Mouse (Mus musculus) myocyte (in vitro differentiated cells): ENCODE measurements around the gene Iqgap2. TPM values are rescaled to one million over a fixed set of nuclear protein-coding genes. Genes with fewer than 3 reads are reported as not detected.

Experiments
- H3K27me3 ChIP-seq: one replicate; pipeline ENCODE4 v1.6.1; 2011; ENCODE audit not compliant: control insufficient read depth, insufficient read depth, insufficient read length
- H3K36me3 ChIP-seq: one replicate; pipeline ENCODE4 v1.6.1; 2011; ENCODE audit not compliant: control insufficient read depth, insufficient read depth
- H3K4me2 ChIP-seq: one replicate; pipeline ENCODE4 v1.6.1; 2011; ENCODE audit warnings: low read depth, control low read depth
- H3K4me3 ChIP-seq: one replicate; pipeline ENCODE4 v1.5.1; 2011; ENCODE audit warnings: mild to moderate bottlenecking, control low read depth, moderate library complexity
- H3K79me2 ChIP-seq: one replicate; pipeline ENCODE4 v1.6.1; 2011; ENCODE audit not compliant: control insufficient read depth, insufficient read depth
- H3ac ChIP-seq: one replicate; pipeline ENCODE4 v1.6.1; 2011; ENCODE audit not compliant: control insufficient read depth, insufficient read length
- CEBPB ChIP-seq: IDR thresholded peaks from 2 replicates; pipeline ENCODE4 v1.6.1; 2011; ENCODE audit warnings: mild to moderate bottlenecking, moderate library complexity; ENCODE audit not compliant: poor library complexity, insufficient read depth, severe bottlenecking
- E2F4 ChIP-seq: IDR thresholded peaks from one replicate; pipeline ENCODE4 v1.6.1; 2011; ENCODE audit warnings: mild to moderate bottlenecking, control low read depth, moderate library complexity; ENCODE audit not compliant: insufficient read depth
- MAX ChIP-seq: IDR thresholded peaks from one replicate; pipeline ENCODE4 v1.6.1; 2011; ENCODE audit warnings: low read depth, mild to moderate bottlenecking, control low read depth
- MYOD1 ChIP-seq, 3 experiments: IDR thresholded peaks; one replicate each; pipeline ENCODE4 v1.6.1; 2011; ENCODE audit warnings: control low read depth in 2 of 3, low read depth in 2 of 3, mild to moderate bottlenecking in 2 of 3, moderate library complexity in 1 of 3; ENCODE audit not compliant: insufficient read length in 2 of 3, control insufficient read depth in 1 of 3
- MYOG ChIP-seq, 3 experiments: IDR thresholded peaks; one replicate each; pipeline ENCODE4 v1.6.1; 2011; ENCODE audit warnings: control low read depth in 2 of 3, low read depth in 2 of 3, mild to moderate bottlenecking in 2 of 3; ENCODE audit not compliant: insufficient read length in 2 of 3, control insufficient read depth in 1 of 3, insufficient read depth in 1 of 3
- POLR2A ChIP-seq: IDR thresholded peaks from one replicate; pipeline ENCODE4 v1.6.1; 2011; ENCODE audit warnings: low read depth, mild to moderate bottlenecking, control low read depth, moderate library complexity; ENCODE audit not compliant: insufficient read length
- POLR2AphosphoS2 ChIP-seq: IDR thresholded peaks from one replicate; pipeline ENCODE4 v1.6.1; 2011; ENCODE audit warnings: low read depth, control low read depth; ENCODE audit not compliant: insufficient read length
- REST ChIP-seq: IDR thresholded peaks from one replicate; pipeline ENCODE4 v1.6.1; 2011; ENCODE audit warnings: mild to moderate bottlenecking, control low read depth, moderate library complexity; ENCODE audit not compliant: insufficient read depth, insufficient read length
- SRF ChIP-seq: IDR thresholded peaks from one replicate; pipeline ENCODE4 v1.6.1; 2011; ENCODE audit warnings: low read depth; ENCODE audit not compliant: control insufficient read depth, insufficient read length
- TCF12 ChIP-seq: IDR thresholded peaks from one replicate; pipeline ENCODE4 v1.6.1; 2011; ENCODE audit warnings: mild to moderate bottlenecking, control low read depth; ENCODE audit not compliant: poor library complexity, insufficient read depth, severe bottlenecking
- TCF3 ChIP-seq: IDR thresholded peaks from one replicate; pipeline ENCODE4 v1.6.1; 2011; ENCODE audit warnings: low read depth, control low read depth; ENCODE audit not compliant: insufficient read length
- USF1 ChIP-seq: IDR thresholded peaks from one replicate; pipeline ENCODE4 v1.6.1; 2011; ENCODE audit warnings: low read depth, mild to moderate bottlenecking, control low read depth, moderate library complexity
- polyA plus RNA-seq: library from polyadenylated mRNA; unstranded; fragments of >200 nt; fragmentation: generic; extraction: Trizol; gene quantifications from one replicate; pipeline ENCODE4 v1.2.1, GENCODE M21; 2012; ENCODE audit warnings: missing spikeins

The Iqgap2 gene
- polyA plus RNA-seq, 1 experiment = 0.02 TPM

DNA sequence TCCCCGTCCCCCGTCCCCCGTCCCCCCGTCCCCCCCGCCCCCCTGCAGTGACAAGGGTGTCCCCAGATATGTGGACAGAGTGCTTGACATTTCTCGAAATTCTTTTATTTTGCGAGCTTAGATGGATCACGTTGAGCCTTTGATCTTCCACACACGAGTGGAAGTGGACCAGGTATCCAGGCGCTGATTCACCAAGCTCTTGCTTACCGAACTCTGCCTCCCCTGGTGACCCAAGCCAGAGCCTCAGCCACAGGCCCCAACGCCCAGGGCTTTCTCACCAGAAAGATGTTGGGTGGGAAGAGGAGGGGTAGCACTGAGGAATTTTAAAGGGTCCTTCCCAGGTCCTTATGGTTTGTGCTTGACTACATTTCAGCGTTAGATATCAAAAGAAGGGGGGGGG is 272.9 kb downstream of the Iqgap2 start:
- Histone ChIP-seq H3K4me3 (peak overlapping the region; percentile 77), H3K4me2 (peak overlapping the region; percentile 38), H3ac (no peak overlapping the region), H3K27me3 (no peaks in the 10 kb centered on the region), H3K79me2 (peaks cover 41% of the 10 kb centered on the region), H3K36me3 (no peaks in the 10 kb centered on the region)
- no peak for TF ChIP-seq MYOG (IDR thresholded peaks at IDR 0.05; ENCODE audit: control insufficient read depth in 1 of 3, insufficient read depth in 1 of 3, insufficient read length in 2 of 3, low read depth in 2 of 3)
- no peak for TF ChIP-seq E2F4
- no peak for TF ChIP-seq TCF3
- no peak for TF ChIP-seq POLR2AphosphoS2
- no peak for TF ChIP-seq USF1

DNA sequence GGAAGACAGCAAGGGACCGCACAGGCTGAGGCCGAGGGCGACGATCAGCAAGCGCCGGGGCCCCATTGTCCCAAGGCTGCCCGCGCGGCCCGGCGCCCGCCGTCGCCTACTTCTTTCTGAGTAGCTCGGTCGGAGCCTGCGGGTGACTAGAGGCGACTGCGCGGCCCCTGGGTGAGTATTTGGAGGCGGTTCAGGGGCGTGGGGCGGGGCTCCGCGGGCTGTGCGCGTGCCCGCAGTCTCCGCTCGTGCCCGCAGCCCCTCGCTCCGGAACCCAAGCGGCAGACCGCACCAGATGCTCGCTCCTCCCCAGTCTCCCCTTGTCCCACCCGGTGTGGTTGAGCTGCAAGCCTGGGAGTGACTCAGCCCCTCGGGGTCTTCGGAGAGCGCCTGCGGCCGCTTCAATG is 273.4 kb downstream of the Iqgap2 start, which contains the start of gene F2r:
F2r (minus strand) TSS at position 179 of the 404 bp plus-strand sequence.
- Histone ChIP-seq H3K79me2 (peaks cover 46% of the 10 kb centered on the region), H3ac (peak within 1 kb of the TSS; percentile 18), H3K4me3 (peak within 1 kb of the TSS; percentile 77), H3K36me3 (no peaks in the 10 kb centered on the region), H3K4me2 (peak within 1 kb of the TSS; percentile 86), H3K27me3 (no peaks in the 10 kb centered on the region)
- TF ChIP-seq POLR2AphosphoS2 (peak; percentile 84), POLR2A (peak; percentile 85), TCF12 (no peak), MYOG (IDR thresholded peaks at IDR 0.05; ENCODE audit: control insufficient read depth in 1 of 3, insufficient read depth in 1 of 3, insufficient read length in 2 of 3, low read depth in 2 of 3) (peak in 1 of 3 experiments; percentile 69), MYOD1 (IDR thresholded peaks at IDR 0.05; ENCODE audit: control insufficient read depth in 1 of 3, insufficient read length in 2 of 3, low read depth in 2 of 3) (peak in 1 of 3 experiments; percentile 43), USF1 (no peak)

DNA sequence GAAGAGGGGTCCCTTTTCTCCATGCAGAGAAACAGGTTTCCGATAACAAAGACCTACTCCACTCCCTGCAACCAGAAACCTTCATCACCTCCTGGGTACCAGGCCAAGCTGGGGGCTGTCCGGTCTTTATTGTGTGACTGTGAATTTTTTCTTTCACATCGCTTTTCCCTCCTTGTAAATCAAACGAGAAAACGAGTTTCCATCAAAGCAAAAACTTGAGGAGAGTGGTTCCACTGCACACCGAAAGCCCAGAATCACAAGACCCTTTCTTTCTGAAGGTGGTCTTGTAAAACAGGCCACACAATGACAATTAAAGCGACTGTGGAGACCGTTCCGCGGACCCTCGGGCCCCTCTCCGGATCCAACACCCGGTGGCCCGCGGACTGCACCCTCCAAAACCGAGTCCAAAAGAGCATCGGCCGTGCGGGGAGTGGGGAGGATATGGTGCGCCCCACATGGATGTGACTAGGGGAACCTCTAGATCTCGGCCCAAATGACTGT is 274.0 kb downstream of the Iqgap2 start:
- H3ac ChIP-seq = peak overlapping the region; percentile 18
- peak overlapping the region; percentile 86 for H3K4me2 ChIP-seq
- peak overlapping the region; percentile 77 for H3K4me3 ChIP-seq
- H3K79me2 ChIP-seq = peaks cover 52% of the 10 kb centered on the region
- no peak for TF ChIP-seq E2F4
- no peak for TF ChIP-seq SRF
- no peak for TF ChIP-seq CEBPB
- TF ChIP-seq MAX = no peak
- no peak for TF ChIP-seq REST
- no peak for TF ChIP-seq MYOG (IDR thresholded peaks at IDR 0.05; ENCODE audit: control insufficient read depth in 1 of 3, insufficient read depth in 1 of 3, insufficient read length in 2 of 3, low read depth in 2 of 3)
- no peak for TF ChIP-seq POLR2AphosphoS2
- no peak for TF ChIP-seq TCF3
- TF ChIP-seq MYOD1 (IDR thresholded peaks at IDR 0.05; ENCODE audit: control insufficient read depth in 1 of 3, insufficient read length in 2 of 3, low read depth in 2 of 3) = no peak
- no peak for TF ChIP-seq USF1
- TF ChIP-seq POLR2A = no peak
- TF ChIP-seq TCF12 = no peak
- H3K36me3 ChIP-seq = no peaks in the 10 kb centered on the region
- no peaks in the 10 kb centered on the region for H3K27me3 ChIP-seq

DNA sequence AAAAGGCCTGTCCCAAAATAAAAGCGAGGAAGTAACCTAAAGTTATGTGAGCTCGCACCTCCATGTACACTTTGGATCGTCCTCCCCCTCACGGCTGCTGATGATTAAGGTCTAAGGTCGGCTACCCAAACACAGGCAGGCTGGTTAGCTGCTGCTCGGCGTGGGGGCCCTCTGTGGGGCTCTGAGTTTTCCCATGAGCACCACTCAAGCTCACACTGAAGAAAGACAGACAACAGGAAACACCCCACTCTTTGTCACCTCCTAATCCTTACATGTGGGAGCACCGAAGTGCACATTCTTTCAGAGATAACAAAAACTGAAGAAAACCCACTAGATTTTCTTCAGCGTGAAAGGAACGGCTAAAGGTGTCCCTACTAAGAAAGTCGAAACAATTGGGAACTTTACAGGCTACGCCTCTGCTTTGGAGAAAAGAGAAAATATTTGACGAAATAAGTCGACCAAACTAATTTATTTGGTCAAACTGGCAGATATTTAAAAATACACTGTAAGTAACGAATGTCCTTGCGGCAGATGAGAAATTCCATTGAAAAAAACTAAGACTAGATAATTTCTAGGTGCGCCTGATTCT is 274.5 kb downstream of the Iqgap2 start:
- Histone ChIP-seq H3K4me3 (peak overlapping the region; percentile 77), H3ac (peak overlapping the region; percentile 22), H3K27me3 (no peaks in the 10 kb centered on the region), H3K36me3 (no peaks in the 10 kb centered on the region), H3K4me2 (peak overlapping the region; percentile 86), H3K79me2 (peaks cover 58% of the 10 kb centered on the region)
- no peak for TF ChIP-seq CEBPB
- TF ChIP-seq MYOD1 (IDR thresholded peaks at IDR 0.05; ENCODE audit: control insufficient read depth in 1 of 3, insufficient read length in 2 of 3, low read depth in 2 of 3) = no peak
- no peak for TF ChIP-seq REST
- no peak for TF ChIP-seq USF1
- TF ChIP-seq POLR2AphosphoS2 = no peak
- no peak for TF ChIP-seq SRF
- no peak for TF ChIP-seq POLR2A

DNA sequence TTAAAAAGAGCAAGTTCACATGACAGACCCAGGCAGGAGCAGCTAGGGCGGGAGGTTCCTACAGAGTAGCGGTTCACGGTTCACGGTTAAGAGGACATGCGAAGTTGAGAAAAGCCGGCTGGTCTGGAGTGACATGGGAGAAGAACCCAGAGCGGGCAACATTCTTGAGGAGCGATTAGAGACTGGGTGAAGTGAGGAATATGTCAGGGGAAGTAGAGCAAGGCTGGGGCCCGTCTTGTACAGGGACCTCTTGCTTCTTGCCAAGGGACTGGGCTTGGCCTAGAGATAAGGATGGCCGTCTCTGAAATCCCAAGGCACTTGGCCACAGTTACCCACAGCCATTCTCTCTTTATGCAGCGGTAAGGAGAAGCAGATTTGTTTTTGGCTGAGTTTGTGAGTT is 275.2 kb downstream of the Iqgap2 start:
- H3K36me3 ChIP-seq = no peaks in the 10 kb centered on the region
- peak overlapping the region; percentile 77 for H3K4me3 ChIP-seq
- H3K79me2 ChIP-seq = peaks cover 64% of the 10 kb centered on the region
- TF ChIP-seq POLR2AphosphoS2 (no peak), CEBPB (no peak), POLR2A (no peak), USF1 (no peak), REST (no peak), MYOD1 (IDR thresholded peaks at IDR 0.05; ENCODE audit: control insufficient read depth in 1 of 3, insufficient read length in 2 of 3, low read depth in 2 of 3) (no peak), MYOG (IDR thresholded peaks at IDR 0.05; ENCODE audit: control insufficient read depth in 1 of 3, insufficient read depth in 1 of 3, insufficient read length in 2 of 3, low read depth in 2 of 3) (no peak), SRF (no peak), MAX (no peak), TCF12 (no peak), E2F4 (no peak)
- H3ac ChIP-seq = peak overlapping the region; percentile 22
- H3K27me3 ChIP-seq = no peaks in the 10 kb centered on the region
- peak overlapping the region; percentile 86 for H3K4me2 ChIP-seq
